Mouse (Mus musculus): ENCODE measurements around the gene Cdk17.

DNA sequence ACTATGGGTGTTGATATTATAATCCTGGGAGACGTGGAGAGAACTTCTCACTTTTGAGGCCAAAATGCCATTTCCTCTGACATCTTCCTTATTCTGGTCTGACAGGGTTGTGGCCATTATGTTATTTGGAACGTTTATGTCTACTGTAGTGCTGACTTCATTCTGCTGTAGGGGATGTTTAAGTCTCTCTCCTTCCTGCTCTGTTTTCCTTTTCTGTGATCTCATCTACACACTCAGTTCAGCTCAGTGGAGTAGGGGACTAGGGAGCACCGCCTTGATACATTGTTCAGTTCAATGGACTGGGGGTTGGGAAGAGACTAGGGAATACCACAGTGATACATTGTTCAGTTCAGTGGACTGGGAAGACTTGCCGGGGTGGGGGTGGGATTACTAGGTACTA lies 7.4 kb downstream of the Cdk17 start:
- TF ChIP-seq CTCF (IDR thresholded peaks at IDR 0.05; ENCODE audit: control insufficient read depth, insufficient read depth, insufficient replicate concordance, low read depth, low read length) = no peak
- no peak for TF ChIP-seq POLR2A (IDR thresholded peaks at IDR 0.05; ENCODE audit: control insufficient read depth, low read depth, low read length)
